Mouse (Mus musculus): ENCODE results near the gene Gm42791. TPM values are rescaled to one million over a fixed set of nuclear protein-coding genes. Genes with fewer than 3 reads are reported as not detected.

The Gm42791 gene
- total RNA-seq, 2 experiments from 2014 or later = 4.1 to 6.0 TPM

- DNase-seq = no peak
- intact Hi-C loops (cut with DNase I) = no loop called here
These were observed 37.9 kb downstream of the Gm42791 start for GRCm38 (mm10) chr5:148956898-148957535.

- intact Hi-C loops (cut with DNase I) = no loop called here
- DNase-seq = no peak
These were observed 38.9 kb downstream of the Gm42791 start for GRCm38 (mm10) chr5:148956091-148956490.

GRCm38 (mm10) chr5:148955575-148955974, 39.4 kb downstream of the Gm42791 start:
- no peak for DNase-seq
- intact Hi-C loops (cut with DNase I) = no loop called here

GRCm38 (mm10) chr5:148954314-148955060, 40.5 kb downstream of the Gm42791 start:
- intact Hi-C loops (cut with DNase I) = loop anchor here (5.0 kb wide), 1 partner anchor 78 kb away; no protein-coding TSS in a partner anchor
- DNase-seq = no peak

GRCm38 (mm10) chr5:148953098-148953497, 41.8 kb downstream of the Gm42791 start:
- DNase-seq = peak; percentile 89 to 92
- intact Hi-C loops (cut with DNase I) = loop anchor here (5.0 kb wide), 1 partner anchor 79 kb away; no protein-coding TSS in a partner anchor

GRCm38 (mm10) chr5:148952419-148952818, 42.5 kb downstream of the Gm42791 start:
- DNase-seq = peak in 1 of 2 experiments; percentile 59

GRCm38 (mm10) chr5:148951360-148951759, 43.6 kb downstream of the Gm42791 start:
- DNase-seq = no peak
- intact Hi-C loops (cut with DNase I) = loop anchor here (5.0 kb wide), 1 partner anchor 81 kb away; no protein-coding TSS in a partner anchor

More at GRCm38 (mm10) chr5:148952419-148952818, 42.5 kb downstream of the Gm42791 start:
- intact Hi-C loops (cut with DNase I) = loop anchor here (5.0 kb wide), 1 partner anchor 80 kb away; no protein-coding TSS in a partner anchor

- intact Hi-C loops (cut with DNase I) = loop anchor here (5.0 kb wide), 1 partner anchor 82 kb away; no protein-coding TSS in a partner anchor
- peak; percentile 40 to 57 for DNase-seq
These were observed 44.9 kb downstream of the Gm42791 start for GRCm38 (mm10) chr5:148950064-148950463.

GRCm38 (mm10) chr5:148948577-148948976, 46.4 kb downstream of the Gm42791 start:
- no peak for DNase-seq

GRCm38 (mm10) chr5:148947412-148947811, 47.5 kb downstream of the Gm42791 start:
- intact Hi-C loops (cut with DNase I) = no loop called here
- no peak for DNase-seq

More at GRCm38 (mm10) chr5:148948577-148948976, 46.4 kb downstream of the Gm42791 start:
- intact Hi-C loops (cut with DNase I) = no loop called here

- intact Hi-C loops (cut with DNase I) = no loop called here
- DNase-seq = no peak
These were observed 48.2 kb downstream of the Gm42791 start for GRCm38 (mm10) chr5:148946787-148947186.

- no peak for DNase-seq
- intact Hi-C loops (cut with DNase I) = no loop called here
These were observed 49.2 kb downstream of the Gm42791 start for GRCm38 (mm10) chr5:148945735-148946134.

- DNase-seq = no peak
- intact Hi-C loops (cut with DNase I) = no loop called here
These were observed 50.9 kb downstream of the Gm42791 start for GRCm38 (mm10) chr5:148944024-148944423.

GRCm38 (mm10) chr5:148943444-148943843, 51.5 kb downstream of the Gm42791 start:
- intact Hi-C loops (cut with DNase I) = no loop called here
- DNase-seq = no peak

GRCm38 (mm10) chr5:148942957-148943356, 52.0 kb downstream of the Gm42791 start:
- intact Hi-C loops (cut with DNase I) = no loop called here
- no peak for DNase-seq

- intact Hi-C loops (cut with DNase I) = no loop called here
These were observed 52.6 kb downstream of the Gm42791 start for GRCm38 (mm10) chr5:148942305-148942704.

GRCm38 (mm10) chr5:148941867-148942266, 53.1 kb downstream of the Gm42791 start:
- intact Hi-C loops (cut with DNase I) = no loop called here
- DNase-seq = no peak

More at GRCm38 (mm10) chr5:148942305-148942704, 52.6 kb downstream of the Gm42791 start:
- DNase-seq = no peak

GRCm38 (mm10) chr5:148939948-148940382, 55.0 kb downstream of the Gm42791 start:
- DNase-seq = no peak
- intact Hi-C loops (cut with DNase I) = no loop called here

GRCm38 (mm10) chr5:148936516-148936951, 58.4 kb downstream of the Gm42791 start:
- DNase-seq = no peak
- intact Hi-C loops (cut with DNase I) = no loop called here

- intact Hi-C loops (cut with DNase I) = no loop called here
- DNase-seq = no peak
These were observed 59.1 kb downstream of the Gm42791 start for GRCm38 (mm10) chr5:148935871-148936270.

- no peak for DNase-seq
- intact Hi-C loops (cut with DNase I) = no loop called here
These were observed 59.7 kb downstream of the Gm42791 start for GRCm38 (mm10) chr5:148935071-148935821.
